Mouse (Mus musculus): Measurements from ENCODE around the gene Oxsr1. TPM values are rescaled to one million over a fixed set of nuclear protein-coding genes. Genes with fewer than 3 reads are reported as not detected.
"Not testable (repeated sequence)": the region's sequence is repeated elsewhere in the genome, so short reads cannot be mapped to it uniquely, and the experiment has no call there.

Gene Oxsr1
- polyA plus RNA-seq, 1 experiment from 2014 or later: 13.8 TPM

GRCm38 (mm10) chr9:119265373-119266120 is 56.7 kb downstream of the Oxsr1 start:
- not testable (repeated sequence) for H3K27ac ChIP-seq (replicated peaks); H3K27me3 ChIP-seq; H3K4me3 ChIP-seq; H3K9ac ChIP-seq; ATAC-seq (ENCODE audit: low FRiP score, low read depth); H3K4me1 ChIP-seq (replicated peaks); H3K4me2 ChIP-seq; H3K9me3 ChIP-seq
- H3K36me3 ChIP-seq: peaks cover 38% of the 10 kb centered on the region
- WGBS: 92% methylated on average over 1 of the region's 1 CpGs

GRCm38 (mm10) chr9:119263067-119263466 is 59.2 kb downstream of the Oxsr1 start:
- 93% methylated on average over 4 of the region's 4 CpGs for WGBS
- Histone ChIP-seq H3K9ac (no peak overlapping the region), H3K36me3 (peaks cover 43% of the 10 kb centered on the region), H3K9me3 (no peaks in the 10 kb centered on the region), H3K4me2 (no peak overlapping the region), H3K4me1 (replicated peaks) (no peaks in the 10 kb centered on the region), H3K27ac (replicated peaks) (no peak overlapping the region), H3K4me3 (no peak overlapping the region), H3K27me3 (no peaks in the 10 kb centered on the region)
- no peak for ATAC-seq (ENCODE audit: low FRiP score, low read depth)

- no peak overlapping the region for H3K27ac ChIP-seq (replicated peaks)
- no peak overlapping the region for H3K4me3 ChIP-seq
- H3K4me1 ChIP-seq (replicated peaks): no peaks in the 10 kb centered on the region
- no peaks in the 10 kb centered on the region for H3K27me3 ChIP-seq
- no peak for ATAC-seq (ENCODE audit: low FRiP score, low read depth)
- no peak overlapping the region for H3K9ac ChIP-seq
- H3K36me3 ChIP-seq: peaks cover 35% of the 10 kb centered on the region
- WGBS: 97% methylated on average over 2 of the region's 2 CpGs
- H3K9me3 ChIP-seq: no peaks in the 10 kb centered on the region
- H3K4me2 ChIP-seq: no peak overlapping the region
Observed at GRCm38 (mm10) chr9:119260825-119261224, 61.4 kb downstream of the Oxsr1 start.

- Histone ChIP-seq H3K4me3 (no peak overlapping the region), H3K27me3 (no peaks in the 10 kb centered on the region), H3K27ac (replicated peaks) (no peak overlapping the region), H3K4me1 (replicated peaks) (no peaks in the 10 kb centered on the region), H3K9me3 (no peaks in the 10 kb centered on the region), H3K4me2 (no peak overlapping the region), H3K36me3 (peaks cover 40% of the 10 kb centered on the region), H3K9ac (no peak overlapping the region)
- WGBS: 97% methylated on average over 2 of the region's 2 CpGs
- no peak for ATAC-seq (ENCODE audit: low FRiP score, low read depth)
Observed at GRCm38 (mm10) chr9:119258785-119259184, 63.4 kb downstream of the Oxsr1 start.

GRCm38 (mm10) chr9:119258128-119258527 is 64.1 kb downstream of the Oxsr1 start:
- H3K4me2 ChIP-seq: no peak overlapping the region
- H3K4me3 ChIP-seq: no peak overlapping the region
- no peak for ATAC-seq (ENCODE audit: low FRiP score, low read depth)
- WGBS: 89% methylated on average over 5 of the region's 5 CpGs
- H3K9me3 ChIP-seq: no peaks in the 10 kb centered on the region
- no peaks in the 10 kb centered on the region for H3K4me1 ChIP-seq (replicated peaks)
- no peak overlapping the region for H3K9ac ChIP-seq
- no peaks in the 10 kb centered on the region for H3K27me3 ChIP-seq
- peaks cover 43% of the 10 kb centered on the region for H3K36me3 ChIP-seq
- H3K27ac ChIP-seq (replicated peaks): no peak overlapping the region

- no peak for ATAC-seq (ENCODE audit: low FRiP score, low read depth)
- no peaks in the 10 kb centered on the region for H3K9me3 ChIP-seq
- no peak overlapping the region for H3K4me2 ChIP-seq
- H3K4me1 ChIP-seq (replicated peaks): no peaks in the 10 kb centered on the region
- WGBS: 96% methylated on average over 12 of the region's 12 CpGs
- no peaks in the 10 kb centered on the region for H3K27me3 ChIP-seq
- H3K27ac ChIP-seq (replicated peaks): no peak overlapping the region
- no peak overlapping the region for H3K9ac ChIP-seq
- H3K4me3 ChIP-seq: no peak overlapping the region
- peaks cover 45% of the 10 kb centered on the region for H3K36me3 ChIP-seq
Observed at GRCm38 (mm10) chr9:119256161-119256560, 66.1 kb downstream of the Oxsr1 start.

GRCm38 (mm10) chr9:119255096-119255495 is 67.1 kb downstream of the Oxsr1 start:
- ATAC-seq (ENCODE audit: low FRiP score, low read depth): no peak
- WGBS: 98% methylated on average over 1 of the region's 1 CpGs
- no peak overlapping the region for H3K4me3 ChIP-seq
- H3K27ac ChIP-seq (replicated peaks): no peak overlapping the region
- H3K27me3 ChIP-seq: no peaks in the 10 kb centered on the region
- no peak overlapping the region for H3K4me2 ChIP-seq
- no peaks in the 10 kb centered on the region for H3K4me1 ChIP-seq (replicated peaks)
- H3K9me3 ChIP-seq: no peaks in the 10 kb centered on the region
- peaks cover 51% of the 10 kb centered on the region for H3K36me3 ChIP-seq
- no peak overlapping the region for H3K9ac ChIP-seq

GRCm38 (mm10) chr9:119254187-119254586 is 68.0 kb downstream of the Oxsr1 start:
- WGBS: 75% methylated on average over 2 of the region's 2 CpGs
- H3K36me3 ChIP-seq: peaks cover 55% of the 10 kb centered on the region

GRCm38 (mm10) chr9:119247996-119248395 is 74.2 kb downstream of the Oxsr1 start:
- Histone ChIP-seq H3K4me3 (no peak overlapping the region), H3K9ac (no peak overlapping the region), H3K4me1 (replicated peaks) (no peaks in the 10 kb centered on the region), H3K9me3 (no peaks in the 10 kb centered on the region), H3K36me3 (peaks cover 38% of the 10 kb centered on the region), H3K27ac (replicated peaks) (no peak overlapping the region), H3K4me2 (no peak overlapping the region), H3K27me3 (no peaks in the 10 kb centered on the region)
- no peak for ATAC-seq (ENCODE audit: low FRiP score, low read depth)
- 85% methylated on average over 5 of the region's 5 CpGs for WGBS

More at GRCm38 (mm10) chr9:119254187-119254586, 68.0 kb downstream of the Oxsr1 start:
- no peak for ATAC-seq (ENCODE audit: low FRiP score, low read depth)
- no peak overlapping the region for H3K27ac ChIP-seq (replicated peaks)
- H3K9me3 ChIP-seq: no peaks in the 10 kb centered on the region
- no peaks in the 10 kb centered on the region for H3K27me3 ChIP-seq
- H3K9ac ChIP-seq: no peak overlapping the region
- H3K4me2 ChIP-seq: no peak overlapping the region
- no peak overlapping the region for H3K4me3 ChIP-seq
- no peaks in the 10 kb centered on the region for H3K4me1 ChIP-seq (replicated peaks)

- no peak for ATAC-seq (ENCODE audit: low FRiP score, low read depth)
- WGBS: 77% methylated on average over 5 of the region's 5 CpGs
- no peak overlapping the region for H3K9ac ChIP-seq
Observed at GRCm38 (mm10) chr9:119246826-119247225, 75.4 kb downstream of the Oxsr1 start.

GRCm38 (mm10) chr9:119243981-119244380 is 78.2 kb downstream of the Oxsr1 start:
- H3K27ac ChIP-seq (replicated peaks): no peak overlapping the region

More at GRCm38 (mm10) chr9:119246826-119247225, 75.4 kb downstream of the Oxsr1 start:
- Histone ChIP-seq H3K27me3 (no peaks in the 10 kb centered on the region), H3K27ac (replicated peaks) (no peak overlapping the region), H3K4me2 (no peak overlapping the region), H3K4me1 (replicated peaks) (no peaks in the 10 kb centered on the region), H3K9me3 (no peaks in the 10 kb centered on the region), H3K4me3 (no peak overlapping the region), H3K36me3 (peaks cover 38% of the 10 kb centered on the region)

GRCm38 (mm10) chr9:119241169-119241865 is 80.9 kb downstream of the Oxsr1 start:
- H3K36me3 ChIP-seq: peaks cover 18% of the 10 kb centered on the region
- 93% methylated on average over 11 of the region's 11 CpGs for WGBS
- no peak overlapping the region for H3K4me3 ChIP-seq
- H3K9me3 ChIP-seq: no peaks in the 10 kb centered on the region
- H3K4me2 ChIP-seq: no peak overlapping the region
- ATAC-seq (ENCODE audit: low FRiP score, low read depth): no peak
- no peaks in the 10 kb centered on the region for H3K27me3 ChIP-seq
- no peak overlapping the region for H3K9ac ChIP-seq
- H3K4me1 ChIP-seq (replicated peaks): no peaks in the 10 kb centered on the region
- H3K27ac ChIP-seq (replicated peaks): no peak overlapping the region

More at GRCm38 (mm10) chr9:119243981-119244380, 78.2 kb downstream of the Oxsr1 start:
- Histone ChIP-seq H3K27me3 (no peaks in the 10 kb centered on the region), H3K4me3 (no peak overlapping the region), H3K9ac (no peak overlapping the region), H3K4me2 (no peak overlapping the region), H3K9me3 (no peaks in the 10 kb centered on the region), H3K36me3 (peaks cover 24% of the 10 kb centered on the region), H3K4me1 (replicated peaks) (no peaks in the 10 kb centered on the region)
- 92% methylated on average over 3 of the region's 3 CpGs for WGBS
- no peak for ATAC-seq (ENCODE audit: low FRiP score, low read depth)

All from hindbrain, embryonic 15.5 days (tissue).